Mouse (Mus musculus) intestine, postnatal 0 days (tissue): ENCODE measurements around the gene Mfsd6. TPM values are rescaled to one million over a fixed set of nuclear protein-coding genes. Genes with fewer than 3 reads are reported as not detected.

Experiments
- ATAC-seq: fragments of 200-750 bp; cut with Nextera tagmentation; 2 replicates; pipeline ENCODE4 v1.8.0; 2017; ENCODE audit warnings: mild to moderate bottlenecking, moderate TSS enrichment, moderate library complexity
- H3K27ac ChIP-seq: fragments of 300-500 bp; sonication (generic); 2 replicates; pipeline ENCODE4 v1.5.1; 2014; ENCODE audit warnings: mild to moderate bottlenecking, low read depth, low read length, moderate library complexity
- H3K27me3 ChIP-seq: fragments of 300-500 bp; sonication (generic); replicated peaks from 2 replicates; pipeline ENCODE4 v1.6.1; 2014; ENCODE audit warnings: low read length, mixed read lengths; ENCODE audit not compliant: control insufficient read depth, insufficient read depth
- H3K36me3 ChIP-seq: fragments of 300-500 bp; sonication (generic); 2 replicates; pipeline ENCODE4 v1.6.1; 2014; ENCODE audit warnings: mild to moderate bottlenecking, moderate library complexity; ENCODE audit not compliant: control insufficient read depth, insufficient read depth
- H3K4me1 ChIP-seq: fragments of 300-500 bp; sonication (generic); replicated peaks from 2 replicates; pipeline ENCODE4 v1.6.1; 2014; ENCODE audit warnings: antibody characterized with exemption, low read length, mixed read lengths; ENCODE audit not compliant: control insufficient read depth, insufficient read depth
- H3K4me2 ChIP-seq: fragments of 300-500 bp; sonication (generic); replicated peaks from 2 replicates; pipeline ENCODE4 v1.6.1; 2014; ENCODE audit warnings: low read depth, mild to moderate bottlenecking, moderate library complexity
- H3K4me3 ChIP-seq: fragments of 300-500 bp; sonication (generic); 2 replicates; pipeline ENCODE4 v1.5.1; 2014; ENCODE audit warnings: low read depth, low read length
- H3K9ac ChIP-seq: fragments of 300-500 bp; sonication (generic); 2 replicates; pipeline ENCODE4 v1.6.1; 2014; ENCODE audit warnings: mild to moderate bottlenecking, low read depth, low read length
- H3K9me3 ChIP-seq: fragments of 300-500 bp; sonication (generic); 2 replicates; pipeline ENCODE4 v1.6.1; 2016; ENCODE audit warnings: mixed run types; ENCODE audit not compliant: control insufficient read depth
- CTCF ChIP-seq: sonication (generic); IDR thresholded peaks from 2 replicates; pipeline ENCODE4 v1.5.1; 2016; ENCODE audit warnings: low read depth, mild to moderate bottlenecking, control low read depth, antibody characterized with exemption, moderate library complexity
- WGBS: fragments of 180-500 bp; shearing (Covaris S2); extraction: QIAGEN DNeasy Blood & Tissue Kit; methylation state at CpG from one replicate; pipeline ENCODE4 v1.1.7; 2014; 5-methylcytosine and 5-hydroxymethylcytosine counted together
- polyA plus RNA-seq: library from polyadenylated mRNA; unstranded; fragments of >200 nt; fragmentation: Nextera tagmentation; extraction: Ambion mirVana; gene quantifications from 2 replicates; pipeline ENCODE4 v1.2.1, GENCODE M21; 2015

The Mfsd6 gene
- 9.1 and 9.2 TPM in 2 replicates for polyA plus RNA-seq

- Histone ChIP-seq H3K4me2 (peak within 1 kb of the TSS; percentile 92), H3K4me1 (no peaks in the 10 kb centered on the region), H3K9me3 (no peaks in the 10 kb centered on the region), H3K27me3 (no peaks in the 10 kb centered on the region), H3K4me3 (peak within 1 kb of the TSS; percentile 86), H3K9ac (peak within 1 kb of the TSS; percentile 88), H3K36me3 (no peaks in the 10 kb centered on the region), H3K27ac (peak within 1 kb of the TSS; percentile 74)
- ATAC-seq: peak; percentile 83
- TF ChIP-seq CTCF: peak; percentile 36
- WGBS: 2% methylated on average over 49 of the region's 63 CpGs
These were observed at the start of gene Mfsd6 for GRCm38 (mm10) chr1:52727056-52727900. Mfsd6 (minus strand) TSS chr1:52727462.

GRCm38 (mm10) chr1:52765176-52766111 lies 38.2 kb upstream of the Mfsd6 start:
- H3K27ac ChIP-seq: peak overlapping the region; percentile 50
- WGBS: 36% methylated on average over 7 of the region's 7 CpGs
- no peaks in the 10 kb centered on the region for H3K9me3 ChIP-seq
- no peak overlapping the region for H3K4me3 ChIP-seq
- H3K4me1 ChIP-seq: no peaks in the 10 kb centered on the region
- TF ChIP-seq CTCF: no peak
- H3K36me3 ChIP-seq: no peaks in the 10 kb centered on the region
- peak; percentile 87 for ATAC-seq
- no peaks in the 10 kb centered on the region for H3K27me3 ChIP-seq
- H3K9ac ChIP-seq: no peak overlapping the region
- no peak overlapping the region for H3K4me2 ChIP-seq

GRCm38 (mm10) chr1:52763894-52764809 lies 36.9 kb upstream of the Mfsd6 start:
- no peak overlapping the region; the same call in 1 of the 2 replicates for H3K27ac ChIP-seq
- 54% methylated on average over 4 of the region's 4 CpGs for WGBS

GRCm38 (mm10) chr1:52758174-52758573 lies 30.9 kb upstream of the Mfsd6 start:
- no peak for TF ChIP-seq CTCF
- Histone ChIP-seq H3K4me1 (no peaks in the 10 kb centered on the region), H3K36me3 (no peaks in the 10 kb centered on the region), H3K27me3 (no peaks in the 10 kb centered on the region), H3K27ac (no peak overlapping the region), H3K4me3 (no peak overlapping the region), H3K9me3 (no peaks in the 10 kb centered on the region), H3K9ac (no peak overlapping the region), H3K4me2 (no peak overlapping the region)
- ATAC-seq: no peak
- 92% methylated on average over 1 of the region's 1 CpGs for WGBS

More at GRCm38 (mm10) chr1:52763894-52764809, 36.9 kb upstream of the Mfsd6 start:
- Histone ChIP-seq H3K4me1 (no peaks in the 10 kb centered on the region), H3K4me2 (0 out of 2 replicates have a peak overlapping the region, but pooled peaks have one; percentile 27), H3K36me3 (no peaks in the 10 kb centered on the region), H3K9ac (no peak overlapping the region), H3K4me3 (no peak overlapping the region), H3K27me3 (no peaks in the 10 kb centered on the region), H3K9me3 (no peaks in the 10 kb centered on the region)
- TF ChIP-seq CTCF: no peak
- no peak for ATAC-seq

GRCm38 (mm10) chr1:52754331-52754730 lies 27.1 kb upstream of the Mfsd6 start:
- no peak overlapping the region for H3K4me2 ChIP-seq
- no peaks in the 10 kb centered on the region for H3K36me3 ChIP-seq
- no peak overlapping the region for H3K27ac ChIP-seq
- H3K9ac ChIP-seq: no peak overlapping the region
- ATAC-seq: peak; percentile 84
- 62% methylated on average over 1 of the region's 1 CpGs for WGBS
- no peaks in the 10 kb centered on the region for H3K9me3 ChIP-seq
- no peaks in the 10 kb centered on the region for H3K27me3 ChIP-seq
- no peak overlapping the region for H3K4me3 ChIP-seq
- H3K4me1 ChIP-seq: no peaks in the 10 kb centered on the region
- no peak for TF ChIP-seq CTCF
